Mouse (Mus musculus): Measurements from ENCODE around the gene Myh1. TPM values are rescaled to one million over a fixed set of nuclear protein-coding genes. Genes with fewer than 3 reads are reported as not detected.

Gene Myh1
- polyA plus RNA-seq, 1 experiment from 2014 or later = not detected

DNA sequence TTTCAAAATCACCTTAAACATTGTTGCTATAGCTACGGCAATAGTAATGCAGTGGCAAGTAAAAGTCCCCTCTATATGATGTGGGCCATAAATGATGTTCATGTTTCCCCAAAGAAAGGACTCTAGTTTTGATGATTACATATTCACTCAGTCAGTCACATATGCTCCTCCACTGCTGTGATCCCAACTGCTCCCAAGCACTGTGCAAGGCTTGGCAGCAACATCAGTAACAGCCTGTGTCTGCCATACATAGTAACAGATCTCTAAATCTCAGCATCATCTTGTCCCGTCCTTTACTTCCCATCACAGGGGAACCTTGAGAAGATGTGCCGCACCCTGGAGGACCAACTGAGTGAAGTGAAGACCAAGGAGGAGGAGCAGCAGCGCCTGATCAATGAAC lies 53.8 kb downstream of the Myh1 start:
- no peak overlapping the region for H3K4me2 ChIP-seq (ENCODE audit: low read depth, low read length)
- ATAC-seq = no peak

DNA sequence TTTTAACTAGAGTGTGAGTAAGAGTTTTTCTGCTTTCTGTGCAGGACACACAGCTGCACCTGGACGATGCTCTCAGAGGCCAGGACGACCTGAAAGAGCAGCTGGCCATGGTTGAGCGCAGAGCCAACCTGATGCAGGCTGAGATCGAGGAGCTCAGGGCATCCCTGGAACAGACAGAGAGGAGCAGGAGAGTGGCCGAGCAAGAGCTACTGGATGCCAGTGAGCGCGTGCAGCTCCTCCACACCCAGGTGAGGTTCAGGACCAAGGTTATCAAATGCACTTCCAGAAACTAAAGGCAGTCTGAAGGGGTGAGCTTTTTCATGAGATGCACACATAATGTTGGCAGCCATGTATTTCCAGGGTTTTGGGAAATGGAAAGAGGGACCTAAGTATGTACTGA lies 57.2 kb downstream of the Myh1 start:
- H3K4me3 ChIP-seq (ENCODE audit: low read length) = no peak overlapping the region
- no peaks in the 10 kb centered on the region for H3K36me3 ChIP-seq (ENCODE audit: control insufficient read depth, insufficient read depth, low read length)
- no peak for ATAC-seq
- WGBS = 81% methylated on average over 7 of the region's 7 CpGs
- no peaks in the 10 kb centered on the region for H3K27me3 ChIP-seq (replicated peaks; ENCODE audit: control insufficient read depth, insufficient read depth, low read length)
- H3K4me2 ChIP-seq (ENCODE audit: low read depth, low read length) = no peak overlapping the region
- no peaks in the 10 kb centered on the region for H3K9me3 ChIP-seq (ENCODE audit: control insufficient read depth, low read length)
- no peak overlapping the region for H3K27ac ChIP-seq (ENCODE audit: low read length)
- no peaks in the 10 kb centered on the region for H3K4me1 ChIP-seq (ENCODE audit: control insufficient read depth, insufficient read depth, low read length)
- no peak overlapping the region for H3K9ac ChIP-seq (ENCODE audit: low read depth, low read length)

More for the DNA sequence above, 53.8 kb downstream of the Myh1 start:
- H3K4me1 ChIP-seq (ENCODE audit: control insufficient read depth, insufficient read depth, low read length) = no peaks in the 10 kb centered on the region
- no peak overlapping the region for H3K27ac ChIP-seq (ENCODE audit: low read length)
- H3K4me3 ChIP-seq (ENCODE audit: low read length) = no peak overlapping the region
- no peaks in the 10 kb centered on the region for H3K9me3 ChIP-seq (ENCODE audit: control insufficient read depth, low read length)
- H3K27me3 ChIP-seq (replicated peaks; ENCODE audit: control insufficient read depth, insufficient read depth, low read length) = no peaks in the 10 kb centered on the region
- 91% methylated on average over 4 of the region's 4 CpGs for WGBS
- H3K9ac ChIP-seq (ENCODE audit: low read depth, low read length) = no peak overlapping the region
- H3K36me3 ChIP-seq (ENCODE audit: control insufficient read depth, insufficient read depth, low read length) = no peaks in the 10 kb centered on the region

DNA sequence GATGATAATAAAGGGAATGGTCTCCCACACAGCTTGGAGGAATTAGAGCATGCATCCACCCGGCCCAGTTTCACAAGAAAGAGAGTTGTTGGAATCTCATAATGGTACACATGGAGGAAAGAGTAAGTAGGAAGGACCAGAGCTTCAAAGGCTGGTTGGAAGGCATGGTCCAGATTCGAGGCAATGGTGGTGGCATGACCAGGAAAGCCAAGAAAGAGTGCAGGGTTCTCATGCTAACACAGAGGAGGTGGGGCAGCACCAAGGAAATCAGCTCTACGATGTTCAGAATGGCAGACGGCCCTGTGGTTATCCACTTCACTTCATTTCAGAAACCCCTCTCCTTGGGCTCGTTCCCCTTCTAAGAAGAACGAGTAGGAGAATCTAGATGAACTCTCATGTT lies 61.1 kb downstream of the Myh1 start:
- no peaks in the 10 kb centered on the region for H3K4me1 ChIP-seq (ENCODE audit: control insufficient read depth, insufficient read depth, low read length)
- no peaks in the 10 kb centered on the region for H3K27me3 ChIP-seq (replicated peaks; ENCODE audit: control insufficient read depth, insufficient read depth, low read length)
- H3K4me2 ChIP-seq (ENCODE audit: low read depth, low read length) = no peak overlapping the region
- ATAC-seq = no peak
- 86% methylated on average over 6 of the region's 6 CpGs for WGBS
- H3K4me3 ChIP-seq (ENCODE audit: low read length) = no peak overlapping the region
- no peak overlapping the region for H3K9ac ChIP-seq (ENCODE audit: low read depth, low read length)
- H3K9me3 ChIP-seq (ENCODE audit: control insufficient read depth, low read length) = no peaks in the 10 kb centered on the region
- H3K36me3 ChIP-seq (ENCODE audit: control insufficient read depth, insufficient read depth, low read length) = no peaks in the 10 kb centered on the region
- H3K27ac ChIP-seq (ENCODE audit: low read length) = no peak overlapping the region

Other genes with a start within 250 kb of the Myh1 start
- 2.2 and 2.8 TPM in 2 replicates for gene Tmem238l, start 243.4 kb upstream of the Myh1 start, polyA plus RNA-seq (2015; fragmentation: Nextera tagmentation; extraction: Ambion mirVana)
- gene Tmem220, start 174.9 kb upstream of the Myh1 start, polyA plus RNA-seq (2015; fragmentation: Nextera tagmentation; extraction: Ambion mirVana) = 3.4 and 4.6 TPM in 2 replicates
- 20.8 and 22.1 TPM in 2 replicates for gene Adprm, start 147.5 kb upstream of the Myh1 start, polyA plus RNA-seq (2015; fragmentation: Nextera tagmentation; extraction: Ambion mirVana)
- 17.7 and 18.6 TPM in 2 replicates for gene Sco1, start 147.4 kb upstream of the Myh1 start, polyA plus RNA-seq (2015; fragmentation: Nextera tagmentation; extraction: Ambion mirVana)
- gene Myh3, start 121.8 kb upstream of the Myh1 start, polyA plus RNA-seq (2015; fragmentation: Nextera tagmentation; extraction: Ambion mirVana) = 0.50 and 1.1 TPM in 2 replicates
- gene Myh2, start 29.0 kb upstream of the Myh1 start, polyA plus RNA-seq (2015; fragmentation: Nextera tagmentation; extraction: Ambion mirVana) = 0.02 TPM in 2 replicates
- not detected in 2 replicates for gene Myh4, start 38.0 kb downstream of the Myh1 start, polyA plus RNA-seq (2015; fragmentation: Nextera tagmentation; extraction: Ambion mirVana)
- gene Myh8, start 77.1 kb downstream of the Myh1 start, polyA plus RNA-seq (2015; fragmentation: Nextera tagmentation; extraction: Ambion mirVana) = 0.32 and 0.64 TPM in 2 replicates
- gene Myh13, start 121.6 kb downstream of the Myh1 start, polyA plus RNA-seq (2015; fragmentation: Nextera tagmentation; extraction: Ambion mirVana) = not detected in 2 replicates

All from intestine, embryonic 16.5 days (tissue).